Mouse (Mus musculus): ENCODE data around the gene Snx18.

DNA sequence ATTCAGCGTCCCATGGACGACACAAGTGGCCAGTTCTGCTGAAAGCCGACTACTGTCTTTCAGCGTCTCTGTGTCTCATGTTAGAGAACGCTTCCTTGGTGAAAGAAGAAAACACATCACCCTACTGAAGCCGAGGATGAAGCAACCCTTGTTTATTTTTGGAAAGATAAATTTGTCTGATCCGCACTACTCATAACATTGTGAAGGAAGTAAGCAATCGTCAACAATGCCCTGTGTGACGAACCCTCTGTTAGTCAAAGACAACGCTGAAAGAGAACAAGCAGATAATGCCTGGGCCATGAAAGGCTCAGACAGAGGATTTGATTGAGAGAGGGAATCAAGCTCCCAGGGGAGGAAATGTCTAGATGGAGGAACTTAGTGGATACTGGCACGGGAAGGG lies 27.0 kb downstream of the Snx18 start:
- TF ChIP-seq CTCF (IDR thresholded peaks at IDR 0.05; ENCODE audit: borderline replicate concordance, insufficient read depth, low read depth, low read length), result no peak
- TF ChIP-seq POLR2A (IDR thresholded peaks at IDR 0.05; ENCODE audit: borderline replicate concordance, insufficient read depth, low read length), result no peak

All from cerebellum, adult 2 months (tissue).